Mouse (Mus musculus) hindlimb bud, embryonic 11.5 days (tissue): Measurements from ENCODE around the gene Edem2.
A peak's percentile ranks its signal among the peaks of the same experiment; 100 is the strongest.

Experiments
- DNase-seq: peaks from one replicate; pipeline ENCODE4 v3.0.0-alpha.2; 2012; ENCODE audit warnings: low read depth, low spot score; ENCODE audit errors: extremely low spot score

Edem2 gene

GRCm38 (mm10) chr2:155691336-155691722 lies 37.9 kb downstream of the Edem2 start:
- DNase-seq: no peak

DNA sequence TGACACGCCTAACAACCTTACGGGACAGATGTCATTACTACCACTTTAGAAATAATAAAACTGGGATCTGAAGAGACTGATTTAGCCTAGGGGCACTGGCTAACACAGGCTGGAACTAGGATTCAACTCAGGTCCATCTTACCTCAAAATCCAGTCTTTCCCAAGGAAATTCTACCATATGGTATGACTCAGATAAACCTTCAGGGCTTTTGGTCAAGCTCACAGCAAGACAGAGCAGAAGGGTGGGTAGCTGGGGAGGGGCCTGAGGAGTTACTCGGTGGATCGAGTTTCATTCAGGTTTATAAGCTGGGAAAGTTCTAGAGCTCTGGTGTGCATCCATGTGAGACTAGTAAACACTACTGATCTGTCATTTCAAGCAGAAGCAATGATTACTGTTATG lies 40.1 kb downstream of the Edem2 start:
- DNase-seq: no peak

DNA sequence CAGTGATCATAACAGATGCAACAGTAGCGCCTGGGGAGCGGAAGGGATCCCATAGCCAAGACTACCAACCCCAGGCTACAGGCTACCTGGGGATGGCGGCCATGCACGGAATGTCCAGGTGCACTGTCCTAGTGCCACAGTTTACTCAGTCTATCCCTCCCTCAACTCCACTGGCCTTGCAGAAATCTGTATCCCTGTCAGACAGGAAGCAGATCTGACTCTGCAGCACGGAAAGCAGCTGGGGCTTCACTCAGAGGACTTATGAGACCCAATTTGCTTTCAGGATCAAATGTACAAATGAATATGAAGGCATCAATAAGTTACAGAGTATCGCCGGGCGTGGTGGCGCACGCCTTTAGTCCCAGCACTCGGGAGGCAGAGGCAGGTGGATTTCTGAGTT lies 41.5 kb downstream of the Edem2 start:
- DNase-seq: no peak

DNA sequence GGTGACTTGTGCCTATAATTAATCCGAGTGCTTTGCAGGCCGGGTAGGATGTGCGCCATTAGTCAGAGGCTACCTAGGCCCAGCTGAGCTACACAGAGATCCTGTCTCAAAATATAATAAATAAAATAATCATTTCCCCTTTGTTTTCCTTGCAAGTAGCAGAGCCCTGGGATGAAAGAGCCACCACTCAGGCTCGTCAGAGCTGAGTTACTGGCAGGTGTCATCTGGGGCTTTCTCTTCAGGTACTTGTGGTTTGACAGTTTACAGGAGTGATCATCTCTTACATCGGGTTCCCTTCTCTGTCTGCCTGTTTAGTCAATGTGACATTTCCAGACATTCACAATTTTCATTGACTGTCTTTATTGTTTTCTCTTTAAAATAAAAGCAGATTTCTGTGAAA lies 42.7 kb downstream of the Edem2 start:
- no peak for DNase-seq

GRCm38 (mm10) chr2:155683821-155684220 lies 45.5 kb downstream of the Edem2 start:
- DNase-seq: no peak

GRCm38 (mm10) chr2:155683137-155683536 lies 46.1 kb downstream of the Edem2 start:
- DNase-seq: no peak

DNA sequence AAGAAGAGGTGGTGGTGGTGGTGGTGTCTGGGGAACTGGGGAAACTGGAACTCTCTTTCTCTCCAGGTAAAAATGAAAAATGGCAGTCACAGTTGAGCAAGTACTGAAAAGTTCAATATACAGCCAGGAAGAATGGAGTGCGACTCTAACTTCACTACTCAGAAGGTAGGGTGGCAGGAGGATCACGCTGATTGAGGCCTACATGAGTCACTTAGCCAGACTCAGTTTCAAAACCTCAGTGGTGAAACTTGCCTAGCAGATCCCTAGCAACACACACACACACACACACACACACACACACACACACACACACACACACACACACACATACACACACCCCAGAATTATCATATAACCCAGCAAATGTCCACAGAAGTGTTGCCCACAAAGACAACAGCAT lies 47.4 kb downstream of the Edem2 start:
- DNase-seq: no peak

DNA sequence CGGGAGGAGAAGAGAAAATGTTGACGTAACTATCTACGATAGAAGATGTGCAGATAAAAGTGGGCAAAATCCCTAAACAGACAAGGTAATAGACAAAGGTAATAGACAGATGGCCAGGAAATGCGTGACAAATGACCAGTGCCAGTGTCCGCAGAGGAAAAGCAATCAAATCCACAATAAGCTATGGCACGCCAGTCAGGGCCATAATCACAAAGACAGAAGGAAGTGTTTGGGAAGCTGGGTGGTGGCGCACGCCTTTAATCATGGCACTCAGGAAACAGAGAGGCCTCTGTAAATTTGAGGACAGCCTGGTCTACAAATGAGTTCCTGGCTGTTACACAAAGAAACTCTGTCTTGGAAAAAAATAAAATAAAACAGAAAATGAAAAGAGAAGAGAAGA lies 48.1 kb downstream of the Edem2 start:
- no peak for DNase-seq

DNA sequence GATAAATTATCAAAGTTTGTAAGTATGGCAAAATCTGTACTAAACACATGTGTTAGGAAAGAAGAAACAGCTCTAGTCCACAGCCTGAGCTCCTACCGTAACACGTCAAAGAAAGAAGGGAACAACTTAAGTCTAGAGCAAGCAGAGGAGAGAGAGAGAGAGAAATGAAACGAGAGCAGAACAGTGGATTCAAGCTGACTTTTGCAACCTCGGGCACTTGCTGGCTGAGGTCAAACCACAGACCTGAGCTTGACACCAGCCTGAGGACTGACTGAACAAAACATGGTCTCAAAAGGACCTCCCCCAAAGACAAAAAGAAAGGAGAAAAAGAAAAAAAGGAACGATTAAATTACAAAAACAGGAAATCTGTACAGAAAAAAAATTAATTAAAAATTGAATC lies 48.7 kb downstream of the Edem2 start:
- DNase-seq: no peak

- no peak for DNase-seq
Measured at GRCm38 (mm10) chr2:155679586-155680110, 49.6 kb downstream of the Edem2 start.

DNA sequence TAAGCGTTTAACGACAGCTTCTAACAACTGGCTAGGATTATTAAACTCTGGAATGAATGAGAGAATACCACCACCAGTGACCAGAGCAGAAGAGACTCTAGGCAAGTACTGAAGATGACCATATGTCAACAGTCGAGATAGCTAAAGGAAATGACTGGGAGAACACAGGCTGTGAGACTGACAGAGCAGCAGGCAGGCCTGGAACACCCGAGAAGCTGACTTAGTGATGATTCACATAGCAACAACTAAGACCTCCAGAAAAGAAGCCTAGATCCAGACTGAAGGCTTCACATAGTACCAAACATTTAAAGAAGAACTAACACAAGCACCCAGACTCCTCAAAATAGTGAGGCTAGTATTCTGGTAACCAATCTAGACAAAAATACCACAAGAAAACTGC lies 54.2 kb downstream of the Edem2 start:
- DNase-seq: no peak

- DNase-seq: peak; percentile 33
Measured at GRCm38 (mm10) chr2:155673546-155673945, 55.7 kb downstream of the Edem2 start.

DNA sequence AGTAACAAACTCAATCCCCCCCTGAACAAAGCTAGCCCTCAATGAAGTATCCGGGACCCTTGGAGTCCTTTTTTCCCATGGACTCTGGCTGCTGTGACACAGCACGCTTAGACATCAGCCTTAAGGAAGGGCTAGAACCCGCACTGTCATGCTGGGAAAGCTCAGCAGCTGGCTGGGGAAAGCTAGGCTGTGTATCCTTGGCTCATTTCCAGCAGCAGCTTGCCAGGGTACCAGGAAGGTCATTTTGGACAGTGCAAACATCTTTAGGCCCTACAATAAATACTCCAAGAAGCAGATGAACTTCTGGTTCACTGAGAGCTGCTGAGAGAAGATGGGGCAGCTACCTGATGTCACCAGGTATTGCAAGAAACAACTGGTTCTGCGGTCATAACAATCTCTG lies 58.0 kb downstream of the Edem2 start:
- DNase-seq: no peak

- no peak for DNase-seq
Measured at GRCm38 (mm10) chr2:155668461-155668860, 60.8 kb downstream of the Edem2 start.

GRCm38 (mm10) chr2:155667881-155668280 lies 61.4 kb downstream of the Edem2 start:
- DNase-seq: no peak

- DNase-seq: no peak
Measured at GRCm38 (mm10) chr2:155663910-155664460, 65.3 kb downstream of the Edem2 start.

DNA sequence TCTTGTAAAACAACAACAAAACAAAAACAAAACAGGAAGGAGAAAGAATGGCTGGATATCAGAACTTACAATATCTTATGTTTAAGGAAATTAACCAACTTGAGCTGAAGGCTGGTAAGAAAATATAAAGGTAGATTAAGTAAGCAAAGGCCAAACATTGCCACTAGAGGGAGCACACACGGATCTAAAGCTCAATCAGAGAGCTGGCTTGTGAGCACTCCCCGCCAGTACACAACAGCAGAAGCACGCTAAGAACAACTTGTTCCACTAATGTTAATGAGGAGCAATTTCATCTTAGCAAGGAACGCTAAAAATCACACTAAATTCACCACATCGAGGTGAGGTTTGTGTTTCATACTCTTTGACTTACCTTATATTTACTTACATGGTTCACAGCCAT lies 66.2 kb downstream of the Edem2 start:
- no peak for DNase-seq

DNA sequence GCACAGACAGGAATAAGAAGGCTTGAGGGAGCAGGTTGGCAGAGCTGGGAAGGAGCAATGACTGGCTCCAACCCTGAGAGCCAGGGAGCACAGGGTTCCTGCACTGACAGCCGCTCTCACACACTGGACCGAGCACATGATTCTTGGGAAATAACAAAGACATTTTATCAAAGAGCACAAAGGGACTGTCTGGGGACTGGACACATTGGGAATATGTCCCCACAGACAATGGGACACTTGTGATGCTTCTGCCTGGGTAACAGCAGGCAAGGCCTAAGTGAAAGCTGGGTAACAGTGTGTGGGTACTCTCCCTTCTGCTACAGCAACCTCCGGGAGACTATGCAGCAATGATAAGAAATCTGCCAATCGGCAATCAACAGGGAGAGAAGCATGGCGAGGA lies 66.9 kb downstream of the Edem2 start:
- DNase-seq: no peak

DNA sequence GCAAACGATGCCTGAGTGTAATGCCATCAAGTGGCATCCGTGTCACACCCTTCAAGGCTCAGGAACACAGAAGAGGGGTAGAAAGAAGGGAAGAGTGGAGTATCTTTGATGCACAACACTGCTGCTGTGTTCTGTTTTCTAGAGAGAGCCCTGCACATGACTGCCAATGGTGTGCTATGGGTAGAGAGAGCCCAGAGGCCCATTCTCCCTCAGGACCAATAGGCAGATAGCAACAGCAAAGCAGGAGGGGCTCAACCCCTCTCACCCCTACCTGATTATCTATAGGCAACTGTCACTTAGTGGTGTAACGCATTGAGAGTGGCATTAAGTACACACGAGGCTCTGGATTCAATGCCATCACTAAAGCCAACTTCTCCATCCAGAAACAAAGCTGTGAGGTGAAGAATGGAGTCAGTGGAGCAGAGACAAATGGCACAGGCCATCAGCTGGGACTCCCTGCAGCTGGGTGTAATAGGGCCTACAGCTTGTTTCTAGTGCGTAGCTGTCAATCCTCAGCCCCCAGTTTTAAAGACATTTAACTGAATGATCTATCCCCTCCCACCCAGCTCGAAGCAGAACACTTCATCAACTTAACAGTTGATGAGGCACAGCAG lies 73.4 kb downstream of the Edem2 start:
- DNase-seq: no peak

DNA sequence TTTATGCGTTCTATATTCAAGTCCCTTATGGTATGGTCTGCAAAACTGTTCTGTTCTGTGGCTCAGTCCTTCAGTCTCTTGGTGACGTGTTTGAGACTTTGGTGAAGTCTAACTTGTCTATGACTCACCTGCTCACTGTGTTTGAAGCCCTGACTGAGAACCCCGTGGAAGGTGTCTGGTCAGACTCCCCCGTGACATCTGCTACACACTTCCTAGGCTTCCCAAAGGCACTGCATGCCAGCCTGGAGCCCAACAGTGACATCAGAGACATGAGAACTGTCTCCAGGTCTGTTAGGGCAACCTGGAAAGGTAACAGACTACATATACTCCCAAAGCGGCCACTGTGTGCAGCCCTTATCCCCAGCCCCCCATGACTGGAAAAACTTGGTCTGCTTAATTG lies 76.7 kb downstream of the Edem2 start:
- no peak for DNase-seq
